Mouse (Mus musculus): ENCODE measurements at regions not wholly inside any gene's neighbourhood (a gene's known extent, or its start where the extent isn't known, plus 50 kb on each side); places are given as distances from the start of the nearest gene placed in this dataset.

DNA sequence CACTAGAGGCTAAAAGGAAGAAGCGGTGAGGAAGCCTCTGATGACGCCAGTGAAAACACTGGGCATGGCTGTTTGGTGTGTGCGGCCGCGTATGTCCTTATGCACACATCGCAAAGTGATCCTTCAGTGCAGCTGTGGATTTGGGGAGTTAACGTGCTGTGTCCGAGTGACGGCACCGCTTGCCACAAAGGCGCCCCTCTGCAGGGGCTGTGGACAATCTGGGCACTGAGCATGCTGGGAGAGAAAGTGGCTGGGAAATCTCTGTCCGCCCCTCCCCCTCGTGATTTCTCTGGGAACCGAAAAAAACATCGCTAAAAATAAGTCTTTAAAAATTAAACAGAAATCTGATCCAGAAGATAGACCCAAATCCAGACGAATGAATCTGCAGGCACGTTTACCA lies 267.8 kb upstream of the Tbx3 start:
- no peak overlapping the region for H3K27ac ChIP-seq (replicated peaks)
- WGBS: 75% methylated on average over 17 of the region's 17 CpGs

DNA sequence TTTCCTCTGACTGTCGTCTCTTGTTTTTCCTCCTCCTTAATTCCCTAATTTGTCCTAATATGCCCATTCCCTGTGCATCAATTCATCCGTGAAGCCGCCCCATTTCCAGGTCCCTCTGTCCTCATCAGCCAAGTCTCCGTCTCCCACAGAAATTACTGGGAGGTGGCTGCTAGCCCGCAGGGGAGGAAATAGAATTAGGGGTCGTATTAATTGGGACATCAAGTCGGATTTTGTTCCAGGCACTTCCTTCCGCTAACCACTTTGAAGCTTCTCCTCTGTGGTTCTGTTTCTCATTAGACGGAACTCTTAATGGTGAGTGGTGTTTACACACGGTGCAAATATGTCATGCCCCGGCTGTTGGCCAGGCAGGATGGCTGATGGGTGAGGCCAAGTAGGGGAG lies 259.5 kb upstream of the Tbx3 start:
- Histone ChIP-seq H3K36me3 (no peaks in the 10 kb centered on the region), H3K4me3 (no peak overlapping the region), H3K9me3 (no peaks in the 10 kb centered on the region), H3K4me1 (replicated peaks) (no peaks in the 10 kb centered on the region), H3K27ac (replicated peaks) (no peak overlapping the region), H3K9ac (no peak overlapping the region), H3K4me2 (no peak overlapping the region), H3K27me3 (no peaks in the 10 kb centered on the region)
- ATAC-seq (ENCODE audit: low FRiP score, low read depth): no peak
- 69% methylated on average over 11 of the region's 11 CpGs for WGBS

More for the DNA sequence above, 267.8 kb upstream of the Tbx3 start:
- no peaks in the 10 kb centered on the region for H3K36me3 ChIP-seq
- no peak overlapping the region for H3K9ac ChIP-seq
- no peak overlapping the region for H3K4me2 ChIP-seq
- H3K4me3 ChIP-seq: no peak overlapping the region
- no peaks in the 10 kb centered on the region for H3K27me3 ChIP-seq
- H3K4me1 ChIP-seq (replicated peaks): peaks cover 6% of the 10 kb centered on the region
- no peak for ATAC-seq (ENCODE audit: low FRiP score, low read depth)
- no peaks in the 10 kb centered on the region for H3K9me3 ChIP-seq

DNA sequence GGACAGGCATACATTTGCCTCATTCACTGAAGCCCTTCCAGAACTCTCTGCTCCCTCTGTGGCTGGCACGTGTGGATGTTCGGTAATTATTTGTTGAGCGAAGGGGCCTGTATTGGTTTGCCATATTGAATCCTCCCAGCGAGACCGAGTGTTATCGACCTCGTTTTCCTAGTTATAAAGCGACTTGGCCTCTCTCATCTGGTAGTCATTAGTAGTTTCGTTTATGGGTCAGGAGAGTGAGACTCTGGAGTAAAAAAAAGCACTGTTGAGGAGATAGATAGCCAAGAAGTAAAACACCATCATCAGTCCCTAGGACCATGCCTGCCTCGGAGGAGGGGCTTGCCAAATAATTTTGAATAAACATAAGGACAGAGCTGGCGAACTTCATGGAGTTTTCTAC lies 254.6 kb upstream of the Tbx3 start:
- Histone ChIP-seq H3K27ac (replicated peaks) (no peak overlapping the region), H3K9ac (no peak overlapping the region), H3K9me3 (no peaks in the 10 kb centered on the region), H3K4me2 (no peak overlapping the region), H3K36me3 (no peaks in the 10 kb centered on the region), H3K4me1 (replicated peaks) (no peaks in the 10 kb centered on the region), H3K4me3 (no peak overlapping the region), H3K27me3 (no peaks in the 10 kb centered on the region)
- no peak for ATAC-seq (ENCODE audit: low FRiP score, low read depth)
- 88% methylated on average over 11 of the region's 11 CpGs for WGBS

DNA sequence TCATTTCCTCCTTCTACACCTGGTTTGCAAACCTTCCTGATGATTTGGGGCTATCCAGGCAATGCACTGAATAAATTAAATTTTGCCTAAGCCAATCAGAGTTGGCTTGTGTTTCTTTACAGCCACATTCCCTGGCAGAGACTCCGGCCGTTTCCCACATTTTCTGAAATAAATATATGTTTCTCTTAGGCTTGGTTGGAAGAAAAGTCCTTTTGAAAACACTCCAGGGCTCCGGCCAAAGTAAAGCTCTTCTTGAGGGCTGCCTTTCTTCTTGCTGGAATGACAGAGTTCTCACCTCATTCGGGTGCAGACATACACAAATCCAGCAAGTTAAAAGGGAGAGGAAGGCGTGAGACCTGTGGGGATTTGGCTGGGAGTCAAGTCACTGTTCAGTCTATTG lies 252.0 kb upstream of the Tbx3 start:
- Histone ChIP-seq H3K27ac (replicated peaks) (no peak overlapping the region), H3K4me3 (no peak overlapping the region), H3K9ac (no peak overlapping the region), H3K4me1 (replicated peaks) (no peaks in the 10 kb centered on the region), H3K36me3 (no peaks in the 10 kb centered on the region), H3K9me3 (no peaks in the 10 kb centered on the region), H3K27me3 (no peaks in the 10 kb centered on the region), H3K4me2 (no peak overlapping the region)
- WGBS: 68% methylated on average over 5 of the region's 5 CpGs
- ATAC-seq (ENCODE audit: low FRiP score, low read depth): no peak

DNA sequence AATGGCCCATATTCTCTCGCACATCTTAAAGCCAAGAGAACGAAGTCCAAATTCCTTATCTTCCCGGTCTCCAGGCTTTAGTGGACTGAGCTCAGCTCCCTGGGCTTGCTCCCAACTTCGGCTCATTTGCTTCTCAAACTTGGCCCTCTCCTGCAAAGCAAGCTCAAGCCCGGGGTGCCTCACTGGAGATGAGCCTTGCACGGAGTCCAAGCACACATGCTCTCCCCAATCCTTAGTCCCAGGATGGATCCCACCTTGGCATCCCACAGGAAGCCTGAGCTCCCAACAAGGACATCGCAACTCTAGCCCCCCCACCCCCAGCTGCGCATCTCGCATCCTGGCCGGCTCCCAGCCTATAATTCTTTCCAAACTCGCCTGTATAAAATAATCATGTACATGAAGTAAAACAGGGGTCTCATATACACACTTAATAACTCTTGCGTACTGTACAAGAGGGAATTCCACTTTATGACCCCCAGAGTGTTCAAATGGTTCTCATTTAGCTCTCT lies 242.9 kb upstream of the Tbx3 start:
- Histone ChIP-seq H3K4me1 (replicated peaks) (no peaks in the 10 kb centered on the region), H3K4me3 (no peak overlapping the region), H3K4me2 (no peak overlapping the region), H3K9ac (no peak overlapping the region), H3K9me3 (no peaks in the 10 kb centered on the region), H3K36me3 (no peaks in the 10 kb centered on the region), H3K27ac (replicated peaks) (no peak overlapping the region), H3K27me3 (0 out of 2 replicates have a peak, but pooled peaks cover 2% of the 10 kb centered on the region)
- 89% methylated on average over 12 of the region's 12 CpGs for WGBS
- ATAC-seq (ENCODE audit: low FRiP score, low read depth): no peak

DNA sequence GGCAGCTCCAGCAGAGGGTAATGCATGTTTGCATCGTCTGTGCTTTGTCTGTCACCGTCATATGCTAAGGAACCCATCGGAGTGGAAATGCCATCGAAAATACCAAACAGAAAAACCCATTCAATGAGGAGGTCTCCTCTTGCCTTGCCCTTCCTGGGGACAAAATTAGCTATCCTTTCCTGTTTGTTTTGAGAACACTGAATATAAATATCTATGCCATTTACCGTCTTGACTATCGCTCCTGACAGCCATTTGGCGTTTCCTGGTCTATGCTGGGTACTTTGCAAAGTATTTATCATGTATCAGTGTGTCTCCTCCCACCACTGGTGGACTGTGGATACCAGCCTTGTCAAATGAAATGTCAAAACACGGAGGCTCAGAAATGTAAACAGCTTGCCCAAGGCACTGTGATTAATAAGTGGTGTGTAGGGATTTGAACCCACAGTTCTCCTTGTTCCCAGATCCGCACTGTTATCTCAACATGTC lies 239.2 kb upstream of the Tbx3 start:
- no peaks in the 10 kb centered on the region for H3K9me3 ChIP-seq
- H3K27me3 ChIP-seq: no peaks in the 10 kb centered on the region
- no peak overlapping the region for H3K4me3 ChIP-seq
- no peak for ATAC-seq (ENCODE audit: low FRiP score, low read depth)
- 87% methylated on average over 9 of the region's 9 CpGs for WGBS
- no peak overlapping the region for H3K9ac ChIP-seq
- no peaks in the 10 kb centered on the region for H3K4me1 ChIP-seq (replicated peaks)
- no peak overlapping the region for H3K4me2 ChIP-seq
- no peaks in the 10 kb centered on the region for H3K36me3 ChIP-seq
- H3K27ac ChIP-seq (replicated peaks): no peak overlapping the region

DNA sequence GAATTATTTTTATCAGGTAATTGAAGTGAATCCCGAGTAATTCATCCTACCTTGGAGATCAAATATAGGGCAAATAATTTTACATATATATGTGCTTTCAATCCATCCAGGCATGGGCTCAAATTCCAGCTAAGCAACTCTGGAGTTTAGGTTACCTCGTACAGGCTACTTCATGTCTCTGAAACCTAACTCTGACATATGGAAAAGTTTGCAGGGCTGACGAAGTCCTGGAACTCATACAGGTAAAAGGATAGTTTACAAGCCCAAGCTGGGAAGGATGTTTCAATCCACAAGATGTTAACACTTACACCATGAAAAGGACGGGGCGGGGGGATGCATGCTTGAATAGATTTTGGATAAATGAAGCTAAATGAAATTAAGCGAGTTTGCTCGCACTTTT lies 235.9 kb upstream of the Tbx3 start:
- Histone ChIP-seq H3K27ac (replicated peaks) (no peak overlapping the region), H3K9me3 (no peaks in the 10 kb centered on the region), H3K4me2 (no peak overlapping the region), H3K9ac (no peak overlapping the region), H3K4me3 (no peak overlapping the region), H3K27me3 (no peaks in the 10 kb centered on the region), H3K4me1 (replicated peaks) (no peaks in the 10 kb centered on the region), H3K36me3 (no peaks in the 10 kb centered on the region)
- no peak for ATAC-seq (ENCODE audit: low FRiP score, low read depth)
- 65% methylated on average over 7 of the region's 7 CpGs for WGBS

DNA sequence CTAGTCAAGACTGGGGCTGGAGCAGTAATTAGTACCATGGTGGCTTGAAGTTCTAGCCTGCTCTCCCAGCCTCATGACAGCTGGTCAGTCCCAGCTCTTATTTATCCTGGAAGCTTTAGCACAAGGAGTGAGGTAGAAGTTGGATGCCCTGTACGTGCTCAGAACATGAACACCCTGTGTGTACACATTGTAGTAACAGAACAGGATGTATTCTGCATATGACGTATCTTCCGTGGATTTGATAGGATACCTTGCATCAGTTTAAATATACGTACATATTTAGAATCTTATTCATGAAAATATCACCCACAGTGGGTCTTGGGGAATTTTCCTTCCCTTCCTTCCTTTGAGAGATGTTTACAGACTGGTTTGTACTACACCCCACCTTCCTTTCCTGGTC lies 222.0 kb upstream of the Tbx3 start:
- Histone ChIP-seq H3K4me2 (no peak overlapping the region), H3K27ac (replicated peaks) (no peak overlapping the region), H3K9ac (no peak overlapping the region), H3K4me1 (replicated peaks) (no peaks in the 10 kb centered on the region), H3K36me3 (no peaks in the 10 kb centered on the region), H3K4me3 (no peak overlapping the region), H3K9me3 (no peaks in the 10 kb centered on the region), H3K27me3 (no peaks in the 10 kb centered on the region)
- no peak for ATAC-seq (ENCODE audit: low FRiP score, low read depth)
- WGBS: 92% methylated on average over 4 of the region's 4 CpGs

DNA sequence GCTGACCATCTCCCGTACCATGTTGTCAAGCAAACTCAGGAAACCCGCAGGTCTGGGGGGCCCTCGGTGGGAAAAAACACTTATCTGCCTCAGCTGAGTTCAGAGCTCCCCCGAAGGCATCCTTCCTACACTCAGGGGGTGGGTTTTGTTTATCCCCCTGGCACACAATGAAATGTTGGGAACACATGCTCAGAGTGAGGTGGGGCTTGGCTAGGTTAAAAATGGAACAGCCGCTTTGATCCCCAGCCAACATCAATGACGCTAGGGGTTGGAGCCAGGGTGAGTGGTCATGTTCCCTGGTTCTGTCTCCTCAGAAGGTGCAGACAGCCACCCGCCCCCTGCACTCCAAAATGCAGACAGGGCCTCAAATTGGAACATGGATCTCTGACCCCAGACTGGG lies 221.3 kb upstream of the Tbx3 start:
- WGBS: 67% methylated on average over 7 of the region's 7 CpGs
- H3K9me3 ChIP-seq: no peaks in the 10 kb centered on the region
- H3K9ac ChIP-seq: no peak overlapping the region
- no peak for ATAC-seq (ENCODE audit: low FRiP score, low read depth)
- H3K36me3 ChIP-seq: no peaks in the 10 kb centered on the region
- H3K27me3 ChIP-seq: no peaks in the 10 kb centered on the region
- no peaks in the 10 kb centered on the region for H3K4me1 ChIP-seq (replicated peaks)
- no peak overlapping the region for H3K4me3 ChIP-seq
- H3K4me2 ChIP-seq: no peak overlapping the region
- H3K27ac ChIP-seq (replicated peaks): no peak overlapping the region

DNA sequence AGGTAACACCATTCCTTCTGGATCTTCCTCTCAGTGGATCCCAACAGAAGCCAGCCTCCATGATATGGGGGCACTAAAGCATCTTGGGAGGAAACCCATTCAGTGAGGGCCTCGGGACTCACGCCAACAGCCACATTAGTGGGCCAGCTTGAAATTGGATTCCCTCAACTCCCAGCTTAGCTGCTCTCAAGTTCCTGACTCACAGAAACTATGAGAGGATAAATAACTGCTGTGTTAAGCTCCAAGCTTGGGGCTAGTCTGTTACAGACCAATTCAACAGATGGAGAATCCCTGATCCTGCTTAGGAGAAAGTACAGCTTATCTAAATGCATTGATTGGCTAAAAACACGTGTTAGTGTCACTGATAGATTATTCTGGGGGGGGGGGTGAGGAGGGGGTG lies 210.7 kb upstream of the Tbx3 start:
- Histone ChIP-seq H3K9ac (no peak overlapping the region), H3K4me1 (replicated peaks) (no peaks in the 10 kb centered on the region), H3K9me3 (no peaks in the 10 kb centered on the region), H3K4me2 (no peak overlapping the region), H3K27me3 (no peaks in the 10 kb centered on the region), H3K4me3 (no peak overlapping the region), H3K36me3 (no peaks in the 10 kb centered on the region), H3K27ac (replicated peaks) (no peak overlapping the region)
- WGBS: 76% methylated on average over 3 of the region's 3 CpGs
- no peak for ATAC-seq (ENCODE audit: low FRiP score, low read depth)

DNA sequence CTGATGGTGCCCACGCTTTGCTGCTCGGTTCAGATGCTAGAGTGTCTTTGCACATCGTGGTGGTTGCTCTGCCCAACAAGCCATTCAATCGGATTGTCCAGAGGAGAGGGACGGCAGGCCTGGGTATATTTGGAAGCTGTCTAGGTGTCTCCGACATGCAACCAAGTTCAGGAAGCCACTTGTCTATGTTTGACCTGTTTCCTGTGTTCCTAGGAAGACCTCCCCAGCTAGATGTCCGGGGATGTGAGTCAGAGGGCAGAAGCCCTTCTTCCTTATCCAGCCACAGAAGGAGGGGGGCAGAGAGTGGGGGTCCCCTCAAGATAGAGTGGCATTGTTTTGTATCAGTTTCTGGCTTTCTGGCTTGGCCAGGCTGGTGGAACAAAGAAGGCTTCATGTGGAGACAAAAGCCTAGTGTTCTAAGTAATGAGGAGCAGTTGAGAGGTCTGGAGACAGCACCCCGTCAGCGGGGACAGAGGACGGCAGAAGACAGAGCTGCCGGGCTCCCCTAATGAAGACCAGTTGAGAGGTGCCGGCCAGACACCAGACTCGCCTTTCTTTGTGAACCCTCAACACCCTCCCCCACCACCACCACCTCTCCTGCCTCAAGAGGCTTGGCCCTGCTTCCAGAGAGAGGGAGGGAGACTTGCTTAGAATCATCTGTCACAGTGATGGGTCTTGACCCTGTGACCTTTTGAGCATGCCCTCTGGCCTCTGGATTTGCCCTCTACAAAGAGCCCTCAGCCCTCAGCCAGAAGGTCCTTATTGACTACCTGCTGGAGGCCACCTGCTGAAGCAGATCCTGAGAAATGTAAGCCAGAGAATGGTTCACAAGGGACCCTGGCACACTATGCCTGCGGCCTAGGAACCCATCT lies 207.6 kb upstream of the Tbx3 start:
- no peaks in the 10 kb centered on the region for H3K4me1 ChIP-seq (replicated peaks)
- no peaks in the 10 kb centered on the region for H3K27me3 ChIP-seq
- H3K4me2 ChIP-seq: no peak overlapping the region
- no peaks in the 10 kb centered on the region for H3K36me3 ChIP-seq
- H3K9me3 ChIP-seq: no peaks in the 10 kb centered on the region
- no peak overlapping the region for H3K4me3 ChIP-seq
- no peak overlapping the region for H3K9ac ChIP-seq
- 49% methylated on average over 14 of the region's 14 CpGs for WGBS
- no peak overlapping the region for H3K27ac ChIP-seq (replicated peaks)
- no peak for ATAC-seq (ENCODE audit: low FRiP score, low read depth)

DNA sequence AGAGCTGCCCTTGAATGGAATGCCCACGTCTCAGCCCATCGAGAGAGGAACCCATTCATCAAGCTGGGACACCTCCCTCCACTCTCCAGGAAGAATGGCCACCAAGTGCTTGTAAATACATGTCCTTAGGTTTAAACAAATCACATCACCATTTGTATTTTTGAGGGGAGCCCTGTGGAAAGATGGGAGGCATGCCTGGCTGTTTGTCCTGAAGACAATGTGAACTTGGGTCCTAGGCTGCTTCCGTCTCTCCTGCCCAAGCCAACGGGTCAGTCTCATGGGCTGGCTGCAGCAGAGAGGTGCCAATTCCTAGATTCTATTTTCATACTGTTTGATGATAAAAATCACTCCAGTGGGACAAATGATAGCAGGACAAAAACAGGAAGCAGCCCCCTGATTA lies 205.9 kb upstream of the Tbx3 start:
- no peaks in the 10 kb centered on the region for H3K9me3 ChIP-seq
- H3K4me2 ChIP-seq: no peak overlapping the region
- no peak overlapping the region for H3K9ac ChIP-seq
- H3K27ac ChIP-seq (replicated peaks): no peak overlapping the region
- H3K36me3 ChIP-seq: no peaks in the 10 kb centered on the region
- H3K27me3 ChIP-seq: no peaks in the 10 kb centered on the region
- H3K4me1 ChIP-seq (replicated peaks): no peaks in the 10 kb centered on the region
- no peak overlapping the region for H3K4me3 ChIP-seq
- WGBS: 81% methylated on average over 4 of the region's 4 CpGs
- ATAC-seq (ENCODE audit: low FRiP score, low read depth): no peak
